Comparison of ENCODE assay signal across 23 mouse cellular contexts in genomic region chr6:34620242-34620641, GRCm38 (mm10). TPM values are rescaled to one million over a fixed set of nuclear protein-coding genes. Genes with fewer than 3 reads are reported as not detected.
A peak's percentile ranks its signal among the peaks of the same experiment; 100 is the strongest.
DNase-seq lines count a peak whose midpoint lies in the region; ATAC-seq and TF ChIP-seq lines count a peak whose summit lies in the region.
"Had no signal": no experiment of that assay in that cellular context is flagged by ENCODE, and none has a peak within 500 bp of the region (broad histone marks: within the 10 kb centered on the region; RNA-seq: fewer than 3 reads in every experiment).

No protein-coding gene starts in this region.

- no peak for TF ChIP-seq POLR2A in myocyte (IDR thresholded peaks at IDR 0.05; ENCODE audit: insufficient read length, low read depth)

- H3K27me3 ChIP-seq in hindbrain, embryonic 10.5 days (ENCODE audit: insufficient read depth, poor library complexity, severe bottlenecking), result no peaks in the 10 kb centered on the region
- no peaks in the 10 kb centered on the region for H3K27me3 ChIP-seq in hindbrain, embryonic 11.5 days (ENCODE audit: control insufficient read depth, insufficient read depth, low read length)
- H3K27me3 ChIP-seq in embryonic facial prominence, embryonic 14.5 days (replicated peaks; ENCODE audit: control insufficient read depth, insufficient read depth, low read length), result no peaks in the 10 kb centered on the region
- H3K27me3 ChIP-seq in myocyte (ENCODE audit: control insufficient read depth, insufficient read depth, insufficient read length), result no peaks in the 10 kb centered on the region
- H3K27me3 ChIP-seq: embryonic facial prominence, embryonic 15.5 days; forebrain, embryonic 12.5 days; megakaryocyte, embryonic 14.5 days; midbrain, embryonic 15.5 days; neural tube, embryonic 15.5 days; stomach, embryonic 15.5 days had no signal

- H3K9ac ChIP-seq in hindbrain, embryonic 11.5 days (ENCODE audit: low read depth, low read length), result no peak overlapping the region
- H3K9ac ChIP-seq in embryonic facial prominence, embryonic 14.5 days (ENCODE audit: low read depth, low read length), result no peak overlapping the region
- H3K9ac ChIP-seq: embryonic facial prominence, embryonic 15.5 days; forebrain, embryonic 12.5 days; midbrain, embryonic 15.5 days; neural tube, embryonic 15.5 days; stomach, embryonic 15.5 days had no signal

- no peaks in the 10 kb centered on the region for H3K9me3 ChIP-seq in hindbrain, embryonic 10.5 days
- no peaks in the 10 kb centered on the region for H3K9me3 ChIP-seq in hindbrain, embryonic 11.5 days (ENCODE audit: control insufficient read depth, low read length)
- H3K9me3 ChIP-seq in embryonic facial prominence, embryonic 14.5 days (ENCODE audit: control insufficient read depth, low read length), result no peaks in the 10 kb centered on the region
- H3K9me3 ChIP-seq: embryonic facial prominence, embryonic 15.5 days; forebrain, embryonic 12.5 days; heart, embryonic 10.5 days; megakaryocyte, embryonic 14.5 days; midbrain, embryonic 15.5 days; neural tube, embryonic 15.5 days; stomach, embryonic 15.5 days had no signal

- ATAC-seq in hindbrain, embryonic 11.5 days (ENCODE audit: low FRiP score), result no peak
- ATAC-seq in embryonic facial prominence, embryonic 14.5 days (ENCODE audit: low read depth), result no peak
- ATAC-seq: hindbrain, embryonic 16.5 days; intestine, embryonic 16.5 days; lung, postnatal 0 days; midbrain, embryonic 15.5 days had no signal

- H3K4me2 ChIP-seq in hindbrain, embryonic 11.5 days (replicated peaks; ENCODE audit: low read depth, low read length), result no peak overlapping the region
- H3K4me2 ChIP-seq in embryonic facial prominence, embryonic 14.5 days (ENCODE audit: low read depth, low read length), result no peak overlapping the region
- peak overlapping the region; percentile 40 for H3K4me2 ChIP-seq in myocyte (ENCODE audit: low read depth)
- H3K4me2 ChIP-seq: embryonic facial prominence, embryonic 15.5 days; forebrain, embryonic 12.5 days; midbrain, embryonic 15.5 days; neural tube, embryonic 15.5 days; stomach, embryonic 15.5 days had no signal

- H3K79me2 ChIP-seq in myocyte (ENCODE audit: control insufficient read depth, insufficient read depth), result peaks cover 97% of the 10 kb centered on the region

- WGBS in hindbrain, embryonic 10.5 days, result 44% methylated on average over 1 of the region's 1 CpGs
- WGBS in hindbrain, embryonic 11.5 days, result 62% methylated on average over 1 of the region's 1 CpGs
- 50% methylated on average over 1 of the region's 1 CpGs for WGBS in embryonic facial prominence, embryonic 14.5 days

- H3K4me1 ChIP-seq in hindbrain, embryonic 10.5 days (replicated peaks), result 0 out of 2 replicates have a peak, but pooled peaks cover 6% of the 10 kb centered on the region
- H3K4me1 ChIP-seq in hindbrain, embryonic 11.5 days (replicated peaks; ENCODE audit: control insufficient read depth, insufficient read depth, low read length), result no peaks in the 10 kb centered on the region
- H3K4me1 ChIP-seq in embryonic facial prominence, embryonic 14.5 days (ENCODE audit: control insufficient read depth, insufficient read depth, low read length), result peaks cover 19% of the 10 kb centered on the region
- H3K4me1 ChIP-seq: forebrain, embryonic 12.5 days; midbrain, embryonic 15.5 days; neural tube, embryonic 15.5 days; stomach, embryonic 15.5 days had no signal

- 0 out of 2 replicates have a peak overlapping the region, but pooled peaks have one; percentile 16 for H3K27ac ChIP-seq in hindbrain, embryonic 10.5 days
- no peak overlapping the region for H3K27ac ChIP-seq in hindbrain, embryonic 11.5 days (ENCODE audit: low read depth, low read length)
- H3K27ac ChIP-seq in embryonic facial prominence, embryonic 14.5 days (replicated peaks; ENCODE audit: low read depth, low read length), result 0 out of 2 replicates have a peak overlapping the region, but pooled peaks have one; percentile 29
- H3K27ac ChIP-seq: embryonic facial prominence, embryonic 15.5 days; forebrain, embryonic 12.5 days; heart, embryonic 10.5 days; midbrain, embryonic 15.5 days; neural tube, embryonic 15.5 days; stomach, embryonic 15.5 days had no signal

- DNase-seq in hindbrain, embryonic 10.5 days (ENCODE audit: low spot score), result no peak
- no peak for DNase-seq in hindbrain, embryonic 11.5 days (ENCODE audit: low spot score)
- peak; percentile 39 for DNase-seq in R1 (ENCODE audit: low read depth, low spot score)
- no peak for DNase-seq in embryonic facial prominence, embryonic 14.5 days (ENCODE audit: low spot score)
- DNase-seq in thymus, postnatal 25 days, result no peak
- no peak for DNase-seq in layer of hippocampus, postnatal 36 days
- DNase-seq: adrenal gland, postnatal 25 days; cerebellum, adult 9-10 months; gastrocnemius, postnatal 14 days; heart, postnatal 10 days; right cerebral cortex, postnatal 25 days; thymus, adult 18-20 months had no signal

- no peak overlapping the region for H3K4me3 ChIP-seq in hindbrain, embryonic 10.5 days
- no peak overlapping the region for H3K4me3 ChIP-seq in hindbrain, embryonic 11.5 days (ENCODE audit: low read depth, low read length)
- no peak overlapping the region for H3K4me3 ChIP-seq in embryonic facial prominence, embryonic 14.5 days (ENCODE audit: low read depth, low read length)
- H3K4me3 ChIP-seq in myocyte, result no peak overlapping the region
- H3K4me3 ChIP-seq: embryonic facial prominence, embryonic 15.5 days; forebrain, embryonic 12.5 days; heart, embryonic 10.5 days; megakaryocyte, embryonic 14.5 days; midbrain, embryonic 15.5 days; neural tube, embryonic 15.5 days; stomach, embryonic 15.5 days had no signal

- H3ac ChIP-seq in myocyte (ENCODE audit: control insufficient read depth, insufficient read length), result no peak overlapping the region

- H3K36me3 ChIP-seq in hindbrain, embryonic 10.5 days, result no peaks in the 10 kb centered on the region
- no peaks in the 10 kb centered on the region for H3K36me3 ChIP-seq in hindbrain, embryonic 11.5 days (ENCODE audit: control insufficient read depth, insufficient read depth, low read length)
- H3K36me3 ChIP-seq in embryonic facial prominence, embryonic 14.5 days (ENCODE audit: control insufficient read depth, insufficient read depth, low read length), result no peaks in the 10 kb centered on the region
- no peaks in the 10 kb centered on the region for H3K36me3 ChIP-seq in myocyte (ENCODE audit: control insufficient read depth, insufficient read depth)
- H3K36me3 ChIP-seq: embryonic facial prominence, embryonic 15.5 days; forebrain, embryonic 12.5 days; heart, embryonic 10.5 days; midbrain, embryonic 15.5 days; neural tube, embryonic 15.5 days; stomach, embryonic 15.5 days had no signal

TF ChIP-seq in myocyte, 11 proteins besides CTCF, POLR2A, EP300 and RAD21:
- TF ChIP-seq USF1 (IDR thresholded peaks at IDR 0.05; ENCODE audit: low read depth) (no peak), MAX (IDR thresholded peaks at IDR 0.05; ENCODE audit: low read depth) (no peak), REST (IDR thresholded peaks at IDR 0.05; ENCODE audit: insufficient read depth, insufficient read length) (no peak), SRF (IDR thresholded peaks at IDR 0.05; ENCODE audit: control insufficient read depth, insufficient read length, low read depth) (no peak), POLR2AphosphoS2 (IDR thresholded peaks at IDR 0.05; ENCODE audit: insufficient read length, low read depth) (no peak), CEBPB (IDR thresholded peaks at IDR 0.05; ENCODE audit: insufficient read depth, poor library complexity, severe bottlenecking) (no peak), MYOD1 (IDR thresholded peaks at IDR 0.05; ENCODE audit: control insufficient read depth in 1 of 3, insufficient read length in 2 of 3, low read depth in 2 of 3) (no peak), MYOG (IDR thresholded peaks at IDR 0.05; ENCODE audit: control insufficient read depth in 1 of 3, insufficient read depth in 1 of 3, insufficient read length in 2 of 3, low read depth in 2 of 3) (no peak), E2F4 (IDR thresholded peaks at IDR 0.05; ENCODE audit: insufficient read depth) (no peak), TCF12 (IDR thresholded peaks at IDR 0.05; ENCODE audit: insufficient read depth, poor library complexity, severe bottlenecking) (no peak), TCF3 (IDR thresholded peaks at IDR 0.05; ENCODE audit: insufficient read length, low read depth) (no peak)

RNA-seq across cellular contexts. Expression of gene Cald1, which starts 21.9 kb away (rescaled TPM):
- polyA plus RNA-seq in hindbrain, embryonic 10.5 days (2016; fragmentation: Nextera tagmentation; extraction: Ambion mirVana), result 117 and 144 TPM in 2 replicates
- polyA plus RNA-seq in hindbrain, embryonic 11.5 days (2014; fragmentation: Nextera tagmentation; extraction: Ambion mirVana), result 140 and 171 TPM in 2 replicates
- polyA plus RNA-seq in embryonic facial prominence, embryonic 14.5 days (2014; fragmentation: Nextera tagmentation; extraction: Ambion mirVana), result 227 and 238 TPM in 2 replicates
- 88.1 TPM for polyA plus RNA-seq in myocyte (2012; fragmentation: generic; extraction: Trizol)
- total RNA-seq in layer of hippocampus, postnatal 36 days (2021), result 10 to 100 TPM; 34.0 to 40.7 TPM
